Mouse (Mus musculus): ENCODE results near the gene Gnpda2.

Gene Gnpda2

DNA sequence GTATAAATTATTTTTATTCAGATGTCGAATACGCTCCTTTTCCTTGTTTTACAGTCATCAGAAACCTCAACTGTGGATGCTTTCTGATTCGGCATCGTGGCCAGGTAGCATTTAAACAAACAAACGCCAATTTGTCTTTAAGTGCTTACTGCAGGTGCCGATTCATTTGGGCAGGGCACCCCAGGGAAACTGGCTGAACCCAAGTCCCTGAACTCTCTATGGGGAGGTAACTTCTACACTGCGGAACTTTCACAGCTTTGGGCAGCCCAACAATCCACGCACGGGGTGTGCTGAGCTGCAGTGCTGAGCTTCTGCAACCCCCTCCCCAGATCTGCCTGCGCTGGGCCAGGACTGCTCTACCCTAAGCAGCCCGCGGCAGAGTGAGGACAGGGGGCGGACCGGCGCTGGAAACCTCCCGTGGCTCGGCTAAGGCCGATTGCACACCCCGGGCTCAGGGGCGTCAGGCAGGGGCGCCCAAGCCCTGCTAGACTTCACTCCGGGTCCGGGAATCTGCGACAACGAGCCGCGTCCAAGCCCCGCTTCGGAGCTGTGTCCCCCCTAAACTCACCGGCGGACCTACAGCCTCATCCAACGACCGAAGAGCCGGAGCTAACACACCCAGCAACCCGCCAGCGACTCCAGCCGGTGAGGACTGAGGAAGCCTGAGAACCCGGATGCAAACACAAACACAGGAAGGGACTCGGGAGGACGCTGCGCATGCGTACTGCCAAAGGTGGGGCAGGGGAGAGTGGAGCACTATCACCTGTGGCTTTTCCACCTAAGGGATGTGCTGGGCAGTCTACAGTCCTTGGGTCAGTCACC lies at the start of gene Gnpda2:
Gene Gnpda2 (minus strand): TSS at position 701 of the 822 bp plus-strand sequence.
- in situ Hi-C loops (cut with MboI, MseI) = no loop called here

DNA sequence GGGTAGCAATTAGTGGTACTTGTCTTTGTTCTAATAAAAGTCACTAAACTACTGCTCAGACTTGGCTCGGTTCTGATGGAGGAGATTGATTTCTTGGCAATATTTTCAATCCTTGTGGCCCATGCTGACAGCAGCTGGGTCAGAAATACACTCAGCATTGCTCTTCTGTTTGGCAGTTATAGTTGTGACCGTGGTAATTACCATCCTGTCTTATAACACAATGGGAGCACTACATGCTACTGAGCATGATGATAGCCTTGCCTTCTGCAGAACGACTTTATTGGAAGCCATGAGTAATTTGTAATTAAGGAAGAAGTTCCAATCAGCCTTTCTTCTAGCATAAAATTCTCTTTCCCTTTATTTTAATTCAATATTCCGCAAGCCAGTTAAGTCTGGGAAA lies 42.6 kb upstream of the Gnpda2 start:
- in situ Hi-C loops (cut with MboI, MseI) = no loop called here

DNA sequence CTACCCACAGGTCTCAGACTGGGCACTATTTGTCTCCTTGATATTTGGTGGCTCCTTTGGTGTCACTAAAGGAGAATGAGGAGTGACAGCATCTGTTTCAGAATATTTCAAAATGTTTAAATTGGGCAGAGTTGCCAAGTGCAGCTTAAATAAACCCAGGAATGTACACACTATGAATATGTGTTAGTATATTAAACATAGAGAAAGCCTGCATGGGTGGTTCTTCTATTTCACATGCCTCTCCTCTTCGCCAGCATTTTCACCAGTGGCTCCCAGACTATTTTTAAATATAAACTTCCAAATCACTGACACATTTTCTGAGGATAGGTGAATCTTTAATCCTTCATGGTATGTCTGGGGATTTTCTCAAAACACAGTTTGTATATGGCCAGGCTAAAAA lies 28.8 kb upstream of the Gnpda2 start:
- in situ Hi-C loops (cut with MboI, MseI) = no loop called here

DNA sequence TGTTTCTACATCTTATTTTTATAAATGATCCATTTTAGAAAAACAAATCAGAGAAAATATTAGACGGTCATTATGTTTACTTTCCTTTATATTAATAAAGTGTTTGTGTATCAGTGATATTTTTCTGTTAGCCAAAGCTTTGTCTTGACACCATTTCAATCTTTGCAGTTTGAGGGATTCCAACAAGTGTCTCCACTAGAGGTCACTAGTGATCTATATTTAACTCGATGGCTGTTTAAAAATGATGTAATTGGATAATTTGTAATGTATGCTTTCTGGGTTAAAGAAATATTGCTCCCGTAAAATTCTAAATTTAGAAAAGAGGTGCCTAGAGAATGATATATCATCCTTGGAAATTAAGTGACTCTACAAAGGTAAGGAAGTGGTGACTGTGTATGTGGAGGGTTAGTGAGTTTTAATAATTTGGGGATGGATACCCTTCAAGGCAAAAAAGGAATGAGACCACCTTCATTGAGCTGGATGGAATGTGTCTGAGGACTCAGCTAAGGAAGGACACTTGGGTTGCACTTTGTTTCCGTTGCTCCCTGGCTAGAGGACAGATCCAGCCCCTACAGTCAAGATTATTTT lies 21.2 kb upstream of the Gnpda2 start:
- in situ Hi-C loops (cut with MboI, MseI) = no loop called here

DNA sequence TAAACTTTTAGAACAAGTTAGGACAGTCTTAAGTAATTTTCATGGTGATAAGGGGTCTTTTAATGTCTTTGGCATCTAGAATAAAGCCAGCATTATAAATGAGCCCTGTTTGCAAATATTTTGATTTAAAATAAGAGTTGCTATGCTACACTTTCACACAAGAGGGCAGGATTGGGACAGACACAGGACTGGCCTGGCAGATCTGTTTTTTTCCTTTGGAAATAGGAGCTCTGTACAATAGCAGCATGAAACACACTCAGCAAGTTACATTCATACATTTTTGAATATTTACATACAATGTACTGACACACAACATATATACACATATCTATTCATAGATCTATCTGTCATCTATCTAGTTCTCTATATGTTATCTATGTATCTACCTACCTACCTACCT lies 8.9 kb upstream of the Gnpda2 start:
- in situ Hi-C loops (cut with MboI, MseI) = no loop called here

DNA sequence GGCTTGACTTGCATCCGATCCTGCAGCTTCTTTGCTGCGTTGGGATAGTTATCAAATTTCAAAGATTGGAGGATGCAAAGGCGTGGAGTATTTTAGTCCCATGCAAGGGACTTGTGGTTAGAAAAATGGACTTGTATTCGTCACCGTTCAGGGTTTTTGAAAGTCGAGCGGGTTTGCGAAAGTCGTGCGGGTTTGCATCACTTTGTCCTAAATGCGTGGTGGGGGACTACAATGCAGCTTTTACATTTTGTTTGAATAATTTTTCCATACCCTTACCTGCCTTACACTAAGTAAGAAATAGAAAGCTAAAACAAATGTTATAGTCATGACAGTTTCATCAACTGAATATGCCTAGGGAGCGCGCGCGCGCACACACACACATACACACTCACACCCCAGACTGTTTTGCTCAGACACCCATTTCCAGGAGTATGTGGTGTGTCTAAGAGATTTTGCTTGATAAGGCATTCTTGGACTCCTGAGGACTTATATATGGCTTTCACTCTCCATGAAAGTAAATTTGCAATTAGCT lies 34.7 kb downstream of the Gnpda2 start:
- in situ Hi-C loops (cut with MboI, MseI) = no loop called here

DNA sequence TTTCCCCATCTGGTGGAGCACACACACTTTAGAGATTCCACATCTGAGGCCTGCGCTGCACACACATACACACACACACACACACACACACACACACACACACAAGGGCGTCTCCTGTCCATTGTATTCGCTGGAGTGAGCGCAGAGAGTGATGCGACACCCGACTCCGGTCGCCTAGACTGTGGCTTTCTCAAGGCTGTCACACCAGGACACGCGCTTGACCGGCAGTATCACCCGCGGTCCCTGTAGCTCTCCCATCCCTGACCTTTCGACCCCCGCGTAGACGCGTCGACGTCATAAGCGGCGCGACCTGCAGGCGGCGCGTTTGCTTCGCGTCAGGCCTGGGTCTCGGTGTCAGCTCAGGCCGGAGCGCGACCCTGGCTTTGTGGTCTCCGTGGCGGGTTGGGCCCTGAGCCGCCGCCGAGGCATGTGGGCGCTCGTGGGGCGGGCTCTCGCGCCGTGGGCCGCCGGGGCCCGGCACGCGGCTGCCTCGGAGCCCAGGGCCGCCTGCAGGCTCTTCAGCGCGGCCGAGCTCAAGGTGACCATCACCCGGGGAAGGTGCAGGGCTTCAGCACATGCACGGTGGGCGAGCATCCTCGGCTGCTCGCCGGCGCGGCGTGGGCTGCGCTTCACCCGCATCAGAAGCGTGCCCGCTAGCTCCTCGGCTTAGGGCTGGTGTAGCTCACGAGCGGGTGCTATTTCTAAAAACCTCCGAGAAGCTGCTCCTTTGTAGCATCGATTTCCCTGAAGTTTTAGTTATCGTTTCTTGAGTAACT lies 35.3 kb downstream of the Gnpda2 start, which contains the start of gene Guf1:
Gene Guf1 (plus strand): TSS at position 296 of the 776 bp plus-strand sequence.
- in situ Hi-C loops (cut with MboI, MseI) = no loop called here

DNA sequence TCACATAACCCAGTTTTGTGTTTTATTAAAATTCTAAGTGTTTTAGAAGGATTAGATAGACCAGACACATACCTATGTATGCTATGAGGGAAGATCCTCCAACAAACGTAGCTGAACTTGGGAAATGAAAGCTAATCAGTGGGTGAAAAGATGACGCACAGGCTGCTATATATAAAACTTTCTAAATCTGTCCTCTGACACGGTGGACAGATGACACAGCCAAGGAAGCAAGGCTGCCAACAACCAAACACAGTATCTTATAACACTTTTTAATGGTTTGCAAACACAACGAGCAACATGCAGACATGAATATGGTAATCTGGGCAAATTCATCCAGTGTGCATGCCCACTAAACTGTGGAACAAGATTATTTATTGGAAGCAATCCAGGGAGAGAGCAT lies 49.7 kb downstream of the Gnpda2 start, which contains the start of gene Yipf7:
Gene Yipf7 (minus strand): TSS at position 160 of the 400 bp plus-strand sequence.
- in situ Hi-C loops (cut with MboI, MseI) = no loop called here

DNA sequence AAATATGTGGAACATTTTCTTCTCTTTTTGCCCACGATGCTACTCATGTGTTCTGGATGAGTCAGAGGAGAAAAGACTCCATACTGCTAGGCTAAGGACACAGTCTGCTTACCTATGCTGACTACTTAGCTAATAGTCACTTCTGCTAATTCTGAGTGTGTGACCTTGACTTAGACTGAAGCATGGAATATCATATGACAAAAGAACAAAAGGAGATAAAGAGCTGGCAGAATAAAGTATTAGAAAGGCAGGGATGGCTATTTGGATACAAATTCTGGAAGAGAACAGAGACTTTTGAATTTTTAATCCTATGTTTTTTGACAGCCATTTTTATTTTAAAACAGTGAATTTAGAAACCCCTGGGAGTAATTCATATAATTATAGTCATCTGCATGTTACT lies 50.5 kb downstream of the Gnpda2 start:
- in situ Hi-C loops (cut with MboI, MseI) = no loop called here

DNA sequence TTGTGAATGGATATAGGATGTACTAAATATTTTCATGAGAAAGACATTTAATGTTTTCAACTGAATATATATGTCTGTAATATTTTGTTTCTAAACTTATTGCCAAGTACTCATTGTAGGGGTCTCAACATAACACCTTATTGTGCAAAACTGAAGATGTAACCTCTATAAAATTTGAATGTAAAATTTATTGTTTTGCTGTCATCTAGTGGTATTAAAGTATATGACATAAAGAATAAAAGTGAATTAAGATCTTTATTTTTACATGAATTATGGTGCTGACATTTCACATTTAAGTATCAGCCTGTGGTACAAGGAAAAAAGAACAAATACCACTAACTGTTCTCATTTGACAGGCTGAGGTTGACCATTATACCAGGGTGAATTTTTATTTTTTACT lies 68.2 kb downstream of the Gnpda2 start:
- in situ Hi-C loops (cut with MboI, MseI) = loop anchor here in 1 of 2 experiments (10.0 kb wide), 1 partner anchor 1399 kb away; no protein-coding TSS in a partner anchor
